Mouse (Mus musculus) liver, embryonic 13.5 days (tissue): ENCODE measurements around the gene Dph1. TPM values are rescaled to one million over a fixed set of nuclear protein-coding genes. Genes with fewer than 3 reads are reported as not detected.
"Not testable (repeated sequence)": the region's sequence is repeated elsewhere in the genome, so short reads cannot be mapped to it uniquely, and the experiment has no call there.

Source experiments
- ATAC-seq: fragments of 200-750 bp; cut with Nextera tagmentation; 2 replicates; pipeline ENCODE4 v1.8.0; 2017; ENCODE audit warnings: low read depth, mild to moderate bottlenecking, moderate number of reproducible peaks, moderate library complexity
- DNase-seq: peaks from one replicate; pipeline ENCODE4 v3.0.0; 2022
- H3K27ac ChIP-seq: fragments of 300-500 bp; sonication (generic); 2 replicates; pipeline ENCODE4 v1.5.1; 2015; ENCODE audit warnings: moderate library complexity, mild to moderate bottlenecking, inconsistent platforms
- H3K27me3 ChIP-seq: fragments of 300-500 bp; sonication (generic); 2 replicates; pipeline ENCODE4 v1.6.1; 2015; ENCODE audit warnings: mild to moderate bottlenecking, inconsistent platforms
- H3K36me3 ChIP-seq: fragments of 300-500 bp; sonication (generic); 2 replicates; pipeline ENCODE4 v1.6.1; 2015; ENCODE audit warnings: mild to moderate bottlenecking, inconsistent platforms
- H3K4me1 ChIP-seq: fragments of 300-500 bp; sonication (generic); replicated peaks from 2 replicates; pipeline ENCODE4 v1.6.1; 2015; ENCODE audit warnings: inconsistent platforms
- H3K4me2 ChIP-seq: fragments of 300-500 bp; sonication (generic); 2 replicates; pipeline ENCODE4 v1.6.1; 2015; ENCODE audit warnings: inconsistent platforms, mild to moderate bottlenecking, moderate library complexity
- H3K4me3 ChIP-seq: fragments of 300-500 bp; sonication (generic); replicated peaks from 2 replicates; pipeline ENCODE4 v1.5.1; 2015; ENCODE audit warnings: mild to moderate bottlenecking, inconsistent platforms
- H3K9ac ChIP-seq: fragments of 300-500 bp; sonication (generic); 2 replicates; pipeline ENCODE4 v1.6.1; 2015; ENCODE audit warnings: mild to moderate bottlenecking, inconsistent platforms
- H3K9me3 ChIP-seq: fragments of 300-500 bp; sonication (generic); replicated peaks from 2 replicates; pipeline ENCODE4 v1.6.1; 2016; ENCODE audit warnings: inconsistent platforms
- WGBS: fragments of 180-500 bp; shearing (Covaris S2); methylation state at CpG from one replicate; pipeline ENCODE4 v1.1.7; 2015; ENCODE audit not compliant: insufficient replicate concordance; 5-methylcytosine and 5-hydroxymethylcytosine counted together
- polyA plus RNA-seq: library from polyadenylated mRNA; unstranded; fragments of >200 nt; fragmentation: Nextera tagmentation; extraction: Ambion mirVana; gene quantifications from 2 replicates; pipeline ENCODE4 v1.2.1, GENCODE M21; 2015

Gene Dph1
- polyA plus RNA-seq, 1 experiment from 2014 or later = 13.8 TPM

GRCm38 (mm10) chr11:75191841-75192240, 800 bp upstream of the Dph1 start:
- no peak overlapping the region for H3K9ac ChIP-seq
- H3K4me3 ChIP-seq = no peak overlapping the region
- H3K4me2 ChIP-seq = no peak overlapping the region
- WGBS = 53% methylated on average over 6 of the region's 6 CpGs
- H3K27me3 ChIP-seq = peaks cover 62% of the 10 kb centered on the region
- ATAC-seq (no peak), DNase-seq (no peak)
- peaks cover 61% of the 10 kb centered on the region for H3K4me1 ChIP-seq
- H3K9me3 ChIP-seq = no peaks in the 10 kb centered on the region
- no peaks in the 10 kb centered on the region for H3K36me3 ChIP-seq
- H3K27ac ChIP-seq = no peak overlapping the region; the same call in 1 of the 2 replicates

GRCm38 (mm10) chr11:75190371-75190724, 693 bp downstream of the Dph1 start:
- peaks cover 7% of the 10 kb centered on the region; the same call in 1 of the 2 replicates for H3K36me3 ChIP-seq
- peak overlapping the region; percentile 80 for H3K27ac ChIP-seq
- DNase-seq = peak; percentile 78
- under 1% methylated on average over 24 of the region's 24 CpGs for WGBS
- H3K4me3 ChIP-seq = peak overlapping the region; percentile 86
- H3K9me3 ChIP-seq = no peaks in the 10 kb centered on the region
- H3K4me1 ChIP-seq = peaks cover 61% of the 10 kb centered on the region
- peak overlapping the region; percentile 94 for H3K4me2 ChIP-seq
- H3K27me3 ChIP-seq = peaks cover 47% of the 10 kb centered on the region
- ATAC-seq = peak; percentile 77
- H3K9ac ChIP-seq = peak overlapping the region; percentile 81

GRCm38 (mm10) chr11:75189713-75190370, 1.2 kb downstream of the Dph1 start:
- peaks cover 42% of the 10 kb centered on the region for H3K27me3 ChIP-seq
- H3K4me3 ChIP-seq = peak overlapping the region; percentile 86
- ATAC-seq = peak; percentile 79
- H3K4me1 ChIP-seq = peaks cover 57% of the 10 kb centered on the region
- WGBS = under 1% methylated on average over 22 of the region's 22 CpGs
- no peaks in the 10 kb centered on the region for H3K9me3 ChIP-seq
- H3K27ac ChIP-seq = peak overlapping the region; percentile 80
- peak overlapping the region; percentile 94 for H3K4me2 ChIP-seq
- H3K36me3 ChIP-seq = peaks cover 12% of the 10 kb centered on the region
- no peak for DNase-seq
- H3K9ac ChIP-seq = peak overlapping the region; percentile 81

- peaks cover 58% of the 10 kb centered on the region for H3K36me3 ChIP-seq
- H3K9ac ChIP-seq = no peak overlapping the region
- no peak for ATAC-seq
- peaks cover 18% of the 10 kb centered on the region for H3K4me1 ChIP-seq
- no peak overlapping the region for H3K4me3 ChIP-seq
- H3K27me3 ChIP-seq = no peaks in the 10 kb centered on the region
- no peaks in the 10 kb centered on the region for H3K9me3 ChIP-seq
- no peak overlapping the region; the same call in 1 of the 2 replicates for H3K27ac ChIP-seq
- H3K4me2 ChIP-seq = no peak overlapping the region
- no peak for DNase-seq
- WGBS = 88% methylated on average over 2 of the region's 2 CpGs
Measured at GRCm38 (mm10) chr11:75184986-75185385, 6.1 kb downstream of the Dph1 start.

- H3K9me3 ChIP-seq = no peaks in the 10 kb centered on the region
- DNase-seq (no peak), ATAC-seq (no peak)
- no peak overlapping the region; the same call in 1 of the 2 replicates for H3K27ac ChIP-seq
- no peak overlapping the region for H3K9ac ChIP-seq
- 79% methylated on average over 5 of the region's 5 CpGs for WGBS
- H3K4me3 ChIP-seq = no peak overlapping the region
- no peaks in the 10 kb centered on the region for H3K27me3 ChIP-seq
- H3K36me3 ChIP-seq = peaks cover 58% of the 10 kb centered on the region
- H3K4me1 ChIP-seq = peaks cover 15% of the 10 kb centered on the region
- H3K4me2 ChIP-seq = no peak overlapping the region
Measured at GRCm38 (mm10) chr11:75184573-75184972, 6.5 kb downstream of the Dph1 start.

GRCm38 (mm10) chr11:75183917-75184570, 7.0 kb downstream of the Dph1 start:
- no peak for ATAC-seq
- no peaks in the 10 kb centered on the region for H3K9me3 ChIP-seq
- 79% methylated on average over 2 of the region's 2 CpGs for WGBS

GRCm38 (mm10) chr11:75178672-75179208, 12.3 kb downstream of the Dph1 start, which contains the start of gene Ovca2:
Gene Ovca2 (minus strand): TSS chr11:75178835.
- H3K27me3 ChIP-seq = peaks cover 21% of the 10 kb centered on the region
- ATAC-seq = peak; percentile 94
- H3K36me3 ChIP-seq = peaks cover 53% of the 10 kb centered on the region
- H3K27ac ChIP-seq = peak within 1 kb of the TSS; percentile 73
- peaks cover 28% of the 10 kb centered on the region for H3K4me1 ChIP-seq
- peak; percentile 88 for DNase-seq
- peak within 1 kb of the TSS; percentile 83 for H3K4me3 ChIP-seq
- H3K9ac ChIP-seq = peak within 1 kb of the TSS; percentile 86
- H3K4me2 ChIP-seq = peak within 1 kb of the TSS; percentile 83
- under 1% methylated on average over 33 of the region's 33 CpGs for WGBS
- H3K9me3 ChIP-seq = no peaks in the 10 kb centered on the region

More at GRCm38 (mm10) chr11:75183917-75184570, 7.0 kb downstream of the Dph1 start:
- Histone ChIP-seq H3K27me3 (no peaks in the 10 kb centered on the region), H3K9ac (no peak overlapping the region), H3K27ac (no peak overlapping the region), H3K4me1 (peaks cover 15% of the 10 kb centered on the region), H3K4me3 (no peak overlapping the region), H3K36me3 (peaks cover 58% of the 10 kb centered on the region), H3K4me2 (no peak overlapping the region)
- DNase-seq = no peak

- H3K36me3 ChIP-seq = peaks cover 45% of the 10 kb centered on the region
- no peak for DNase-seq
- peak overlapping the region; percentile 83 for H3K4me3 ChIP-seq
- H3K4me1 ChIP-seq = peaks cover 35% of the 10 kb centered on the region
- H3K27ac ChIP-seq = peak overlapping the region; percentile 73
- peak overlapping the region; percentile 83 for H3K4me2 ChIP-seq
- ATAC-seq = no peak
- H3K9ac ChIP-seq = peak overlapping the region; percentile 86
- peaks cover 29% of the 10 kb centered on the region for H3K27me3 ChIP-seq
- 44% methylated on average over 12 of the region's 12 CpGs for WGBS
- no peaks in the 10 kb centered on the region for H3K9me3 ChIP-seq
Measured at GRCm38 (mm10) chr11:75178011-75178410, 13.0 kb downstream of the Dph1 start.

- peaks cover 63% of the 10 kb centered on the region for H3K27me3 ChIP-seq
- not testable (repeated sequence) for H3K4me3 ChIP-seq, H3K9ac ChIP-seq, H3K9me3 ChIP-seq, H3K27ac ChIP-seq, H3K4me2 ChIP-seq, DNase-seq, ATAC-seq
- H3K4me1 ChIP-seq = peaks cover 67% of the 10 kb centered on the region
- H3K36me3 ChIP-seq = peaks cover 18% of the 10 kb centered on the region
- WGBS = 54% methylated on average over 6 of the region's 6 CpGs
Measured at GRCm38 (mm10) chr11:75174574-75174973, 16.5 kb downstream of the Dph1 start.

- peaks cover 71% of the 10 kb centered on the region for H3K27me3 ChIP-seq
- H3K9ac ChIP-seq = no peak overlapping the region
- H3K36me3 ChIP-seq = peaks cover 18% of the 10 kb centered on the region
- H3K9me3 ChIP-seq = no peaks in the 10 kb centered on the region
- peak overlapping the region; percentile 70 for H3K4me3 ChIP-seq
- H3K27ac ChIP-seq = no peak overlapping the region
- 2% methylated on average over 15 of the region's 15 CpGs for WGBS
- DNase-seq (no peak), ATAC-seq (no peak)
- H3K4me2 ChIP-seq = peak overlapping the region; percentile 92
- peaks cover 67% of the 10 kb centered on the region for H3K4me1 ChIP-seq
Measured at GRCm38 (mm10) chr11:75173799-75174165, 17.3 kb downstream of the Dph1 start.

- H3K27ac ChIP-seq = no peak overlapping the region
- H3K9me3 ChIP-seq = no peaks in the 10 kb centered on the region
- ATAC-seq (peak; percentile 51), DNase-seq (peak; percentile 71)
- WGBS = under 1% methylated on average over 71 of the region's 71 CpGs
- H3K9ac ChIP-seq = peak overlapping the region; percentile 57
- H3K36me3 ChIP-seq = peaks cover 18% of the 10 kb centered on the region
- H3K4me2 ChIP-seq = peak overlapping the region; percentile 92
- H3K4me1 ChIP-seq = peaks cover 69% of the 10 kb centered on the region
- peak overlapping the region; percentile 70 for H3K4me3 ChIP-seq
- H3K27me3 ChIP-seq = peaks cover 76% of the 10 kb centered on the region
Measured at GRCm38 (mm10) chr11:75173095-75173798, 17.8 kb downstream of the Dph1 start.
